Mouse (Mus musculus) spleen, embryonic (tissue): ENCODE measurements around the gene Sec62.

Experiments used
- CTCF ChIA-PET: fragments of 350-600 bp; sonication (Branson Sonifier 250); formaldehyde crosslinking; loops from one replicate; lab custom pipeline; 2022; lab: Charles Lee

Sec62 gene

DNA sequence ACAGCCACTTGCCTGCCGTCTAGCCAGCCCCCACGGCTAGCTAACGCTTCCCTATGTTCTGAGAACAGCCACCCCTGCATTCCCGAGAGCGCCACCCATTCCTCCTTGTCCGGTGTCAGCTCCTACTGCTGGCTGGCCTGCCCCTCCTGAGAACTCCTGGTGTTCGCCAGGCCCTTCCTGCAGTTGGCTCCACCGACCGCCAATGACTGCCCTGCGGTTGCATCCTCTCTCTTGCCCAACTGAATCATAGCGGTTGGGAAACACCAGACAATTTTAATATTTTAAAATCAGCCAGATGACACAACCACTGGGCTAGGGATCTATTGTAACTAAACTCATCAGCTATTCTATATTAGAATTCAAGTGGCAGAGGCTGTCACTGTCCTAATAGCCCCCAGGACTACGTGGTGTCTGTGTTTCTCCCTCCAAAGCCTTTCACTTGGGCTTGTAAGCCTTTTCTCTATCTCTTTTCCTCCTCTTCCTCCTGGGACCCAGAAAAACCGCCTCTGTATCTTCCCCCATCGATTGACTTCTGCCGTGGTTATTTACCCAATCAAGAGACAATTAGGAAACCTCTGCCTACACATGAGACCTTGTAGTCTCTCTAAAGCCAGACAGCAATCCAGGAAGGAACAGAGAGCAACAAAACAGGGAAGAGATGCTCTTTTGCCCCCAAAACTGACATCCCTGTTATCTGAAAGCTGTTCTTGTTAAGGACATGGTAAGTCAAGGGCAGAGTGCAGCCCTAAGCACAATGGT, 39.4 kb downstream of the Sec62 start:
- CTCF ChIA-PET = no interaction called here

DNA sequence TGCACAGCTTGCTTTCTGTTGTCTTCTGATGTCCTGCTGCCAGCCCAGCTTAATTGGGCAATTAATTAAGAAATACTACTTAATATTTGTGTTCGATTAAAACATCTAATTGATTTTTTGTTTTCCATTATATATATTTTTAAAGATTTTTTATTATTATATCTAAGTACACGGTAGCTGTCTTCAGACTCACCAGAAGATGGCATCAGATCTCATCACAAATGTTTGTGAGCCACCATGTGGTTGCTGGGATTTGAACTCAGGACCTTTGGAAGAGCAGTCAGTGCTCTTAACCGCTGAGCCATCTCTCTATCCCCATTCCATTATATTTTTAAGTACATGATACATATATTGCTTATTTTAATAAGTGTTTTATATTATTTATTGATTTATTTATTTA, 40.6 kb downstream of the Sec62 start:
- CTCF ChIA-PET = no interaction called here

DNA sequence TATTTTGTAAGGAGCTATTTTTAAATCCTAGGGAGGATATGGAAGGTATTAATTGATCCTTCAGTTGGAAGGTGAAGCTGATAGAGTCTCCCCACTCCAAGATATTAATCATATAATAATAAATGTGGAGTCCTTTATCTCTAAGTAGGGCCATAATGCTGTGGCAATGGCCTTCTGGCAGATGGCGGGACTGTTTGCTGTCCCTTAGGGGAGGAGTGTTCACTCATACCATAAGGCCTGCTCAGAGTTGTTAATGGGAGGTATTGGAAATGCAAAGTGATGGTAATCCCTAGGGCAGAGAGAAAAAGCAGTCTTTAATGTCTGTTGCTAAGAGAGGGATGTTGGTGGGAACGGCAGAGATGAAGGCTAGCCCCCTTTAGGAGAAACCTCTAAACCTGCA, 53.1 kb downstream of the Sec62 start:
- CTCF ChIA-PET = no interaction called here

DNA sequence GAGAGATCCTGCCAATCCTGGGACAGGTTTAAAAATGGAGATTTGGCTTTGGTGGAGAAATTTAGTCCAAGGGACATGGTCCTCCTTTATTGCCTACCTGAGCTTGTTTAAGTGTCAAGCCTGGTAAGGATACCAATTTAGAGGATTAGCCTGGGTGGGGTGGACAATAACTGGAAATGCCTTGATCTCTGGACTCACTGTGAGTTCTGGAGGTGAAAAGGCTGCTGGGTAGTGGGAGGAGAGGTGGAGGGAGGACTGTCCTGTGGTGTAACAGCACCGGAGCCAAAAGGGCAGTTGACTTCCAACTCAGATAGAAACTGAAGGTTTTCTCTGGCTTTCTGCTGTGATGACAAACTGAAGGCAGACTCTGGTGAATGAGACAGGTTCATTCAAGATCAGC, 54.7 kb downstream of the Sec62 start:
- CTCF ChIA-PET = no interaction called here

GRCm38 (mm10) chr3:30851422-30851821, 58.7 kb downstream of the Sec62 start:
- CTCF ChIA-PET = interaction anchor here (0.5 kb wide), 1 partner anchor 1851 kb away, joined by 10 read pairs; no protein-coding TSS in a partner anchor

DNA sequence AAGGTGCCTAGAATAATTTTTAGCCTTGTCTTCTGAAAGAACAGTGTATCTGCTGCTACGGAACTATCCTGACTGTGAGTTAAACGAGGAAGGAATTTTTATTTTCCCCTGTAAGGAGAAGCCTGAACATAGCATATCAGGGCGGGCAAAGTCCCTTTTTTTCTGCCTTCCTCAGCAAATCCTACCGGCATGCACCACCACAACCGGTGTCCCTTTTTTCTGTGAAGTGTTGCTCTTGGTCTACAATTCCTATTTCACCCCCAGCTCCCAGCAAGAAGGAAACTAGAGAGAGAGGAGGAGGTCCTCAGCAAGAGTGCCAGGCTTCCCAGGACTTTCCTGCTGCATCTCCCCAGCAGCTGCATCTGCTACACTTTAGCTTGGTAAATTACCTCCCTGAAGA, 60.9 kb downstream of the Sec62 start:
- CTCF ChIA-PET = no interaction called here

- CTCF ChIA-PET = no interaction called here
Observed at GRCm38 (mm10) chr3:30855604-30856458, 63.2 kb downstream of the Sec62 start, which contains the start of gene Gpr160. Gene Gpr160, plus strand, starts transcription at chr3:30855950.

DNA sequence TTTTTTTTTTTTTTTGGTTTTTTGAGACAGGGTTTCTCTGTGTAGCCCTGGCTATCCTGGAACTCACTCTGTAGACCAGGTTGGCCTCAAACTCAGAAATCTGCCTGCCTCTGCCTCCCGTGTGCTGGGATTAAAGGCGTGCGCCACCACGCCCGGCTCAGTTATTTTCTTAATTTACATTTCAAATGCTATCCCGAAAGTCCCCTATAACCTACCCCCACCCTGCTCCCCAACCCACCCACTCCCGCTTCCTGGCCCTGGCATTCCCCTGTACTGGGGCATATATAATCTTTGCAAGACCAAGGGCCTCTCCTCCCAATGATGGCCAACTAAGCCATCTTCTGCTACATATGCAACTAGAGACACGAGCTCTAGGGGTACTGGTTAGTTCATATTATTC, 66.9 kb downstream of the Sec62 start:
- CTCF ChIA-PET = interaction anchor here (0.6 kb wide), 1 partner anchor 48 kb away, joined by 4 read pairs; no protein-coding TSS in a partner anchor

- CTCF ChIA-PET = no interaction called here
Observed at GRCm38 (mm10) chr3:30860705-30861104, 68.0 kb downstream of the Sec62 start.

DNA sequence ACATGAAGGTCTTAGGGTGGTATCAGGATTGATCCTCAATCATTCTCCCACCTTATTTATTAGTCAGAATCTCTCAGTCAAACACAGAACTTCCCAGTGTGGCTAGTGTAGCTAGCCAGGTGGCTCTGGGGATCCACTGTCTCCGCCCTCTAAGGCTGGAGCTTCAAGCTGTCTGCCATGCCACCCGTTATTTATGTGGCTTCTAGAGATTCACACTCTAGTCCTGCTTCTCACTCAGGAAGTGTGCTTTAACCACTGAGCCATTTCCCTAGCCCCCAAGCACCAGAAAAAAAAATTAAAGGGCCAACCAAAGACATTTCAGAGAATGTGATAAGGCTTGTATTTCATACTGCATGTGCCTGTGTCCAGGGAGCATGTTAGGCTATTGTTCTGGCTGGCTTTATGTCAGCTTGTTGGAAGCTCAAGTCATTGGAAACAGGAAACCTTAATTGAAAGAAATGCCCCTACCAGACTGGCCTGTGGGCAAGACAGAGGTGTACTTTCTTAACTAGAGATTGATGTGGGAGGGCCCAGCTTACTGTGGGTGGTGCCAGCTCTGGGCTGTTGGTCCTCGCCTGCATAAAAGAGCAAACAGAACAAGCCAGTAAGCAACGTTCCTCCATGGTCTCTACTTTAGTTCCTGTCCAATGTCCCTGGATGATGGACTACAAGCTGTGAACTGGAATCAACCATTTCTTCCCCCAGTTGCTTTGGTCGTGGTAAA, 71.2 kb downstream of the Sec62 start:
- CTCF ChIA-PET = no interaction called here

- CTCF ChIA-PET = no interaction called here
Observed at GRCm38 (mm10) chr3:30864640-30865039, 72.0 kb downstream of the Sec62 start.

GRCm38 (mm10) chr3:30868176-30868575, 75.5 kb downstream of the Sec62 start:
- CTCF ChIA-PET = no interaction called here

GRCm38 (mm10) chr3:30868625-30869024, 76.0 kb downstream of the Sec62 start:
- CTCF ChIA-PET = no interaction called here

DNA sequence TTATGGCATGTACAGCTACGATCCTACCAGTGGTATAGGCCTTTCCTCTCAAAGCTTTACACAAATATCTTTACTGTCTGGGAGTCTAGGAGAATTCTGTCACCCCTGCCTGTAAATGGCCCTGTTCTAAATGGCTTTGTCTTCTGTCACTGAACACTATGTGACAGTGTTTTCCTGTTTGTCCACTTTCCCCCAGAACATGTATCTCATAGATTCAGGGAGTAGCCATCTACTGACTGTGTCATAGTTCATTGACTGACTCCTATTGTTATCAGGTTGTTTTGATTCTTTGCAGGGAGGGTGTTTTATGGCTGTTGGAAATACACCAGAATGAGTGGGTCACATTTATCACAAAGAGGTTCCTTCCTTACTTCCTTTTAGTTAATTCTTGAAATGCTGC, 77.3 kb downstream of the Sec62 start:
- CTCF ChIA-PET = no interaction called here
